Mouse (Mus musculus): ENCODE data around the gene Fam57b.
A peak's percentile ranks its signal among the peaks of the same experiment; 100 is the strongest.

The Fam57b gene

DNA sequence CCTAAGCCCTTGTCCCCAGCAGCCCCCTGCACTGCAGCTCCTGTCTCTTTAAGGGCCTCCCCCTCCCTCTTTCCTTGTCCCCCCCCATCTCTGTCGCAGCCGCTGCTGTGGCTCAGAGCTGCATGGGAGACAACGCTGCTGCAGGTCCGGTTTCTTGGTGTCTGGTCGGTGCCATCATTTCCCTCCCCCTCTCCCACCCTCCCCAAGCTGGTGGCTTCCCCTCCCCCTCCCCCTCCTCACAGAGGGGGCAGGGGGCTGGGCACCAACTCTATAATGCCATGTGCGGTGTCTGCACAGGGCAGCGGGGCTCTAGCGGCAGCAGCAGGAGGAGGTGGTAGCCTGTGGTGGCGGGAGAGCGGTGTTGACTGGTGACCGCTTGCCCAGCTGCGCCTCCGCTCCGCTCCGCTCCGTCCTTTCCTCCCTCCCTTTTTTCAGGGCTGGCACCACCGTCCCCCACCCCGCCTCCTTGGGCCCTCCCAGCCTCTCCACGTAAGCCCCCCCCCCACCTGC is 25.8 kb downstream of the Fam57b start:
- peak; percentile 36 to 67 for DNase-seq (ENCODE audit: inconsistent age in 2 of 2, low spot score in 1 of 2)

DNA sequence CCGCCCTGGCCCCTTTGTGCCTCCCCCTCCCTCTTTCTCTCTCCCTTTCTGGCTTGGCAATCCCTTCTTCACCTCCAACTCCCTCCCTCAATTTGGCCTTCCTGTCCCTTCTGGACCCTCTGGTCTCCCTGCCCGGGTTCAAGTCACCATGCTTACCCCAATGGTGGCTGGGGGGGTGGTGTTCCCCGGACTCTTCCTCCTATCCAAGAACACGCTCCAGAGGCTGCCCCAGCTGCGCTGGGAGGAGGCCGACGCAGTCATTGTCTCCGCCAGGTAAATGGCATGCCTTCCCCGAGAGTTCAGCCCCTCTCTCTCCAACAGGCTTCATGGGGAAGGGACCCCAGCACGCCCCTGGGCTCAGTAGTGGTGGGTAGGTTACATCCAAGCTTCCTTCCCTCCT is 26.5 kb downstream of the Fam57b start:
- DNase-seq (ENCODE audit: inconsistent age in 2 of 2, low spot score in 1 of 2), result peak in 1 of 2 experiments; percentile 25

DNA sequence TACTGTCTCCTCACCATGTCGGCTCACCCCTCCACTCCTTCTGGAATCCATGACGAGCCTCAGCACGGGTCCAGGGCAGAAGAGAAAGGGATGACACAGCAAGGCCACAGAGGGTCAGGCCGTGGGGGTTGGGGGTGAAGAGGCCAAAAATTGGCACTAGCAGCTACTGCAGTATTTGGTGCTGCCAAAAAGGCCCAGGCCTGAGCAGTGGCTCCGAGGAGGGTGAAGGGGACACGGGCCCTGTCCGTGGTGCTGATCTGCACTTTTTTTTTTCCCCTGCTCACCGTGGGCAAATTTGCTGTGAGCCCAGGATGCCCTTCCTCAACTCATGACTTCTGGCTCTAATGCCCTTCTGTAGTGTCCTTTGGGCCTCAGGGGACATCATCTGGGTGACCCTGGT is 27.9 kb downstream of the Fam57b start:
- peak in 1 of 2 experiments; percentile 66 for DNase-seq (ENCODE audit: inconsistent age in 2 of 2, low spot score in 1 of 2)

DNA sequence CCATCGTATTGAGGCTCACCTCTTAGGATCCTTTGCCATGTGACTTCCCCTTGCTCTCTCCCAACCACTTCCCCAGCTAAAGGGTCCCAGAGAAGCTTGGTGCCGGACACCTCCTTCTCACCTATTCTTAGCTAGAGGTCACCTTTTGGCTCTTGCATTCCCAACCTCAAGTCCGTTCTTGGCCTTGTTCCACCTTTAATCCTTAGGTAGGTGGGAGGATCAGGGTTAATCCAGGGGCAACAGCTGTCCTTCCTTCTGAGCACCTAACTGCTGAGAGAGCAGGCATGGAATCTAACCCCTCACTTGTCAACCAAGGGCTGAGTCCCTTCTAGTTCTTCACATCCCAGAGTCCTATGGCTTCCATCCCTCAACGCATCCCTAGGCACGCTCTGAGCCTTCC is 28.5 kb downstream of the Fam57b start:
- DNase-seq (ENCODE audit: inconsistent age in 2 of 2, low spot score in 1 of 2), result no peak

DNA sequence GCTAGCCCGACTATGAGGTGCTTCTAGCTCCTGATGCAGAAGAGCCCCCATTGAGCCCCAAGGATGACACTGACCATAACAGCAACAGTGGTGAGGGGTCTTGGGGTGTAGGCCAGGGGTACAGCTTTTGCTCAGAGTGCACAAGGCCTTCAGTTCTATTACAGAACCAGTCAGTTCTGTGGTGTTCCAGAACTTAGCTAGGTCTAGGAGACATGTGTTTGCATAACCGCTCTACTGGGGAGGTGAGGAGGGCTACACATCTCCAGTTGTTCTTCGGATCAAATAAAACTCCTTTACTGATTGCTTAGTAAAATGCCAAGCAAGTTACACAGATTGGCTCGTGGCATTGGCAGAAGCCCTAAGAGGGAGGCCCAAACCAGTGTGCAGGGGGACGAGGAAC is 34.1 kb downstream of the Fam57b start, which contains the start of gene 4930451I11Rik:
TSS of gene 4930451I11Rik (minus strand) at position 101 of the 400 bp plus-strand sequence.
- no peak for DNase-seq (ENCODE audit: inconsistent age in 2 of 2, low spot score in 1 of 2)

DNA sequence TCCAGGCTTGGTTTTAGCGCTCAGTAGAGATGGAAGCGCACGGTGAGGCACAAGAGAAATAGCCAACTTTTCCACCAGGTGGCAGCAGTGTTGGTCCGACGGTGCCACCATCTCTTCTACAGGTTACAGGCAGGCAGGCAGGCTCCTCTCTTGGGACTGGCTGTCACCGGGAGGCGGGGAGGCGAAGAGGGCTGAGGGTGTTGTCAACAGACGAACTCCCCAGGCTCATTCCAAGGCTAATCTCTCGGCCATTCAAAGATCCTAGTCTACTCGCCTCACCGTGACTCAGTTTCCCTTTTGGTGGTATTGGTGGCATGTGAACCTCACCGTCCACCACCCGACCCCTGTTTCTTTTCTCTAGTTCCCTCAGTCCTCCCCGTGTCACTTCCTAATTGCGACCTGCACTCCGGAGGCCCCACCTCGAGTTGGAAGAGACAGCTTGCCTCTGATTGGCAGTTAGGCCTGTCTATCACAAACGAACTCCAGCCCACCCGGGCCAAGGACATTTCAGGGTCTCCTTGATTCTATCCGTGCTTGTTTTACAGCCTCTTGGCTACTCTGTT is 34.6 kb downstream of the Fam57b start:
- DNase-seq (ENCODE audit: inconsistent age in 2 of 2, low spot score in 1 of 2), result peak; percentile 81 to 92

DNA sequence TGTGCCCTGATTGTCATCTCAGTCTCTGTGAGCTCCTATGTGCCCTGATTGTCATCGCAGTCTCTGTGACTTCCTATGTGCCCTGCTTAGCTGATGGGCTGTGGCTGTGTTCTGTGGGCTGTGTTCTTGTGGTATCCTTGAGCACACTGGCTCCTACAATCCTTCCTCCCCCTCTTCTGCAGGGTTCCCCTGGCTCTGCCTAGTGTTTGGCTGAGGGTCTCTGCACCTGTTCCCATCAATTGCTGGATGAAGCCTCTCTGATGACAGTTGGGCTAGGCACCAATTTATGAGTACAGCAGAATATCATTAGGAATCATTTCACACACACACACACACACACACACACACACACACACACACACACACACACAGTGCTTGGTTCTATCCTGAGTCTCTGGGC is 35.8 kb downstream of the Fam57b start:
- no peak for DNase-seq (ENCODE audit: inconsistent age in 2 of 2, low spot score in 1 of 2)

DNA sequence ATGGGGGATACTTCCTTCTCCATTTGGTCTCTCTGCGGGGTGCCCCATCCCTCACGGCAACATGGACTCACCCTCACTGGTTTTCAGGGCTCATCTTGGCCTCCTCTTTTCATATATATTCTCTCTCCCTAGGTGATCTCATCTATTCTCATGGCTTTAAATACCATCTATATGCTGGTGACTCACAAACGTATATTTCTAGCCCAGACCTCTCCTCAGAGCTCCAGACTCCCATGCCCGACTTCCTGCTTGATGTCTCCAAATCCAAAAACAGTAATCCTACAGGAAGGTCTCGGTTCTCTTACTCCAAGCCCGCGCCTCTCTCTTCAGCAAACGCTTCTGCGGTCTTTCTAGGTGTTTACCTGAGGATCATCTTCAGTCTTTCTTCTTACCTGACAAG is 45.8 kb downstream of the Fam57b start:
- DNase-seq (ENCODE audit: inconsistent age in 2 of 2, low spot score in 1 of 2), result no peak

DNA sequence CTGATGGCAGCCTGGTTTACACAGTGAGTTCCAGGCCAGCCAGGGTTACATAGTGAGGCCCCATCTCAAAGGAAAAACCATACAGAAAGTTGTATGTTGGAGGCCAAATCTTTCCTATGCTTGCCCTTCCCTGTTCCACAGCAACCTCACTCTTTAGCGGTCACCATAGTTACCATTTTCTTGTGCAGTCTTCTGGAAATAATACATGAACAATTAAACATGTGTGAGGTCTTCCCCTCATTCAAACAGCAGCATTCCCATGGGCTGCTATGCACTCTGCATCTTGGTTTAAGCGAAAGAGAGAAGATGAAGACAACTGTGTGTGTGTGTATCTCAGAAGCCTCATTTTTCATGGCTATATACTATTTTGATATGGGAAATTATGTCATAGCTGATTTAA is 48.0 kb downstream of the Fam57b start:
- DNase-seq (ENCODE audit: inconsistent age in 2 of 2, low spot score in 1 of 2), result no peak

DNA sequence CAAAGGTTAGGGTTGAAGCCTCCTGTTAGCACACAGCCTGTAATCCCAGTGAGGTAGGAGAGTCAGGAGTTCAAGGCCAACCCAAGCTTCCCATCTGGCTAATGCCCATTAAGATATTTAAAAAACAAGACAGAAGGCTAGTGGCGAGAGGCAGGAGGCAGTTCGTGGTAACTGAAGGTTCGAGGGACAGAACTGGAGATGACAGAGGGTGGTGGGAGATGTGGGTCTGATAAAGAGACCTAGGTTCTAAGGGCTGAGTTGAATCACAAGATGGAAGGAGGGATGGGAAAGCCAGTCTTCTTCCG is 49.6 kb downstream of the Fam57b start, which contains the start of gene Doc2a:
TSS of gene Doc2a (plus strand) at position 301 of the 305 bp plus-strand sequence.
- no peak for DNase-seq (ENCODE audit: inconsistent age in 2 of 2, low spot score in 1 of 2)

DNA sequence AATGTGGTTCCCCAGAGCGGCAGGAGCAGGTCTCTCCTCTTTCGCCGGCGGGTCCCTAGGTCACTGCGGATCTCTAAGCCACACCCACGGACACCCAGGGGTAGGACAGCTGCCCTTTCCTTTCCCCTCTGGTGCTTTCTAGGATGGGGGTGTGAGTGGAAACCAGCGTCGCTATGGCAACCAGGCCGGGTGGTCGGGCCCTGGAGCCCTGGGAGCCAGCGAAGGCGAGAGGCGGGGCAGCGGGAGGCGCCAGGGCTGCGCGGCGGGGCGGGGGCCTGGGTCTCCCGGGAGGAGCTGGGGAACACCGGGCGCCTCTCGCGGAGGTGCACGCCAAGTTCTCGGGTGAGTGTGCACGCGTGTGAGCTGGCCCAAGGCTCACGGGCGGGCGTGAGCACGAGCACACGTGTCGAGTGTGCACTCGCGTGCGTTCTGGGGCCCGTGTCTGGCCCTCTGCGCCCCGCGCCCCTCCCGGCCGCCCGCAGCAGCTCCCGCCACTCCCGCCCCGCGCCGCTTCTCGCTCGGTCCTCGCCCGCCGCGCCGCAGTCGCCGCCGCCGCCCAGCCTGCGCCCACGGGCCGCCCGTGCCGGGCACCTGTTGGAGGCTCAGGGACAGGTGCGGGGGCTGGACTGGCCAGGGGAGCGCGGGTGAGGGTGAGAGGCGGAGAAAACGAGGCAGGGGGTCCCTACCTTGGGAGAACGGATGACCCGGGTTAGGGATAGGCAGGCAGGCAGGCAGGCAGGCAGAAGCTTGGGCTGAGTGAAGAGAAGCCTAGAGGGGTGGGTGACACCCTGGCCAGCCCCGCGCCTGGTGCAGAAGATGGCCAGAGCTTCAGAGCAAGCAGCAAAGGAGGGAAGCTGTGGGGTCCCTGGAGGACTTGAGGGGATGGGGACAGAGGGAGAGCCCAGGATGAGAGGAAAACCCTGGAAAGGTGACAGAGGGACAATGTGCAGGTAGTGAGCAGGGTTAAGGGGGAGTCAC is 50.2 kb downstream of the Fam57b start:
- peak in 1 of 2 experiments; percentile 46 for DNase-seq (ENCODE audit: inconsistent age in 2 of 2, low spot score in 1 of 2)

DNA sequence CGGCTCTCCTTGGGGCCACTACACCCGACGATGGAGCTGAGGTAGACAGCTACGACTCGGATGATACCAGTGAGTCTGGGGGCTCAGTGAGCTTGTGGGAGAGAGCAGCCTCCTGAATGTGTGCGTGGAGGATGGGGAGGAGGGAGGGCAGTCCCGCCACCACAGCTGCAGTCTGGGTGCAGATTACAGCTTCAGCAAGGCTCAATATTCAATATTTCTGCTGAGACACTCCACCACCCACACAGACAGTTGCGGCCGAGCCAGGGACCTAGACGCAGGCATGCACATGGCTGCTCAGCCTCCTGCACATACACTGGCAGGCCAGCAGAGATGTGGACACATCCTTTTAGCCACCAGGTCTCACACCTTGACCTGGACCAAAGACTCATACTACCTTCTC is 51.3 kb downstream of the Fam57b start:
- DNase-seq (ENCODE audit: inconsistent age in 2 of 2, low spot score in 1 of 2), result no peak

DNA sequence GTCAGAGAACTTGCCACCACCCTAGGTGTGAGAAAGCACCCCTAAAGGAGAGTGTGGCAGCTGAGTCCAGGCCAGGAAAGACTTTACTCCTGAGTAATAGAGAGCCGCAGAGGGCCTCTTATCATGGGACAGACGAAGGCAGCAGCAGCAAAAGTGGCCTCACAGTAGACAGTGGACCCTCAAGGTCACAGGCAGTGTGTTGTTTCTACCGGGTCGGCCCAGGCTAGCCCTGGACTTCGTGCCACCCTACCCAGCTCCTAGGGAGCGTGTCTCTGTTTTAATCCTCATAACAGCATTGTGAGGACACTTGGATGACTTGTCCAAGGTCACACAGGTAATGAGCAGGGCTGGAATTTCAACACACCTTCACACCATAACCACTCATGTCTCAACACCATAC is 52.7 kb downstream of the Fam57b start:
- peak in 1 of 2 experiments; percentile 23 for DNase-seq (ENCODE audit: inconsistent age in 2 of 2, low spot score in 1 of 2)

DNA sequence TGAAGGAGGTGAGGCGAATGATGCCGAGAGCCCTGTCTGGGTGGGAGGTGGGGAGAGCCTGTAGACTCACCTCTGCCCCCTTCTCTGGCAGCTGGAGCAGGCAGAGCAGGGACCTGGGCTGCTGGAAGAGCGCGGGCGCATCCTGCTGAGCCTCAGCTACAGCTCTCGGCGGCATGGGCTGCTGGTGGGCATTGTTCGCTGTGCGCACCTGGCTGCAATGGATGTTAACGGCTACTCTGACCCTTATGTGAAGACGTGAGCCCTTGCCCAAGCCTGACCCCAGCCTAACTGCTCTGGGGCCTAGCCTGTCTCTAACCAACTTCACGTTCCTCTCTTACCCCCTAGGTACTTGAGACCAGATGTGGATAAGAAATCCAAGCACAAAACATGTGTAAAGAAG is 53.7 kb downstream of the Fam57b start:
- no peak for DNase-seq (ENCODE audit: inconsistent age in 2 of 2, low spot score in 1 of 2)

DNA sequence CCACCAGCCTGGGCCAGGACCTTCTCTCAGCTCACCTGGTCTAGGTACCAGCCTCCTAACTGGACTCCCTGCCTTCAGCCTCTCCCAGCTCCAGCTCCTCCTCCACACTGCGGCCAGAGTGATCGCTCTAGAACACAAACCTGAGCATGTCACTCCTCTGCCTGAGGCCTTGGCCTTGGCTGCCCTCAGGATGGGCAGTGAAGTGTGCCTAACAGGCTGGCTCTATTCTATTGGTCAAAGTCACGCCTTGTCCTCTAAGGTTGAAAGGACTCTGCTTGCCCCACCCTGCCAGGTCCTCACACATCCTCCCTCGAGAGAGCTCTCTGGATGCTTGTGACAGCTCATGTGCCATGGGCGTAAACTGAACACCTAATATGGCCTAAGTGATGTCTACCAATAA is 56.0 kb downstream of the Fam57b start:
- DNase-seq (ENCODE audit: inconsistent age in 2 of 2, low spot score in 1 of 2), result no peak

DNA sequence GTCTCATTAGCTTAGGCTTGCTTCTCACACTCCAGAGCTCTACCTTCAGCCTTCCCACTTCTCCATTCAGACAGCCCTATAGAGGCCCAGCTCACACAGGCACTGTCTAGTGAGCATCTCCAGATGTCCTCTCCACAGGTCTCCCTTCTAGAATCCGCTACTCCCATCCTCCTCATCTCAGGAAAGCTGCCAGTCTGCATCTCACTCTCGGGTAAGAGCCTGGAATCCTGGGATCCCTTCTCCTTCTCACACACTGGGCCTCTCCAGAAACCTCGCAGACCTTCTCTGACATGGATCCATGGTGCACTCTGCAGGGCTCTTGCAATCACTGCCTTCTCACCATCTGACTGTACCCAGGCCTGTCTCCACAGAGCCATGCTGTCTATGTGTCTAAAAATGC is 58.2 kb downstream of the Fam57b start:
- DNase-seq (ENCODE audit: inconsistent age in 2 of 2, low spot score in 1 of 2), result no peak

DNA sequence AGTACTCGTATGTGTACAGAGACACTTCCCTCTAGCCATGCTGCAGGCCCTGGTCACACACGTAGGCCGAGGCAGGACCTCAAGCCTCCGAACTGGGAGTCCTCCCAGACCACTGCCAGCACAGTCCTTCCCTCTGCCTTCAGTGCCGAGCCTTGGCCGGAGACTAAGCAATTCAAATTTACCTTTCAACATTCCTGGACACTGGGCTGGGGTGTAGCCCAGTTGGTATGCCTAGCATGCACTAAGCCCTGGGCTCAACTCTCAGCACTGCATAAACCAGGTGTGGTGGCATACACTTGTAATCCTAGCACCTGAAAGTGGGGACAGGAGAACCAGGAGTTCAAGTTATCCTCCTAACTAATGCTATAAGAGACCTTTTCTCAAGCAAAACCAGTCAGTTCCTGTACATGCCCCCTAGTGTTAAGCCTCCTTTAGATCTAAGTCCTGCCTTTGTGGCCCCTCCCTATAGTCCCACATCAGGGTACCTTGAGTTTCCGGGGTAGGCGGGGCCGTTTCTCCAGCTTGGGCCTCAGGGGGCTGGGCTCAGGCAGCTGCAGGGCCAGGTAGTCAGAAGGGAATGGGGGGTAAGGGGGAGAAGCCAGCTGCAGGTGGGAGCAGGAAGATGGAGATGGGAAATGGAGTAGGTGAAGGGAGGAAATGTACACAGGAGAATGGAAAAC is 59.4 kb downstream of the Fam57b start:
- DNase-seq (ENCODE audit: inconsistent age in 2 of 2, low spot score in 1 of 2), result no peak

DNA sequence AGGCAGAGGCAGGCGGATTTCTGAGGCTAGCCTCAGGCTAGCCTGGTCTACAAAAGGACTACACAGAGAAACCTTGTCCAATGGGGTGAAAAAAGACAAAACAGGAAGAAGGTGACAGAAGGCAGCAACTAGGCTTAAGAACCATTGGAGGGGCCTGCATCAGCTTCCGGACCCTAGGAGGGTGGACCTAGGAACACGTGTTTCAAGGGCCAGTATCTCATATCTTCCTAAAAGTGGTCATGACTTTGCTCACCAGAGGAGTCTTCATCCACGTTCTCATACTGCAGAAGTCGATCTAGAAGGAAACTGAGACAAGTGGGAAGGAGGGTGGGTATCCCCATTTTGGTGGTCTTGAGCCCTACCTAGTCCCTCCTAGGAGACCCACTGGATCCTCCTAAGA is 63.5 kb downstream of the Fam57b start:
- no peak for DNase-seq (ENCODE audit: inconsistent age in 2 of 2, low spot score in 1 of 2)

DNA sequence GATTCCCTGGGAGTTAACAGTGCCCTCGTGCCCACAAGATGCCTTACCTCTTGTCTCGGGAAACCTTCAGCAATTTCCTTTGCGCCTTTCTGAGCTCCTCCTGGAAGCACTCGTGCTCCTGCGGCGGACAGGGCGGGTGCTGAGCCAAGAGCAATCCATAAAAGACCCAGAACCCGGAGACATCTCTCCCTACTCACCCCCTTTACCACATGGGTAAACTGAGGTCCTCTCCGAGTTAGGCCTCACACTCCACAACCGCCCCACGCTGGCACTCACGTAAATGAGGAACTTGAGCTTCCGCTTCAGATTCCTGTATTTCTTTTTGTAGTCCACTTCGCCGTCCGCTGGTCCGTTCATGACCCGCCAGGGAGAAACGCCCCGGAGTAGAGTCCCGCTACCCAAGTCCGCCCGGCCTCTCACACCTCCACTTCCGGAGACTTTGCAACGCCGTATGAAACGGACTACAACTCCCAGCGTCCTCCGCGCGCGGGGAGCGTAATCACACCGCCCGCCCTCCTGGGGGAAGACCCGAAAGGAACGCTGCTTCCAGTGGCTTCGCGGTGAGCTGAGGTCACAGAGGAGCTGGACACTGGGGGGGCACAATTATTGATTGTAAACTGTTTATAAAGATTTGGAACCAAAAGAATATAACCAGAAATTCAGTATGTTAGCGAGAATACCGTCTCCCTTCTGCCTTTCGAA is 64.1 kb downstream of the Fam57b start, which contains the start of gene Hirip3:
TSS of gene Hirip3 (plus strand) at position 544 of the 702 bp plus-strand sequence.
- DNase-seq (ENCODE audit: inconsistent age in 2 of 2, low spot score in 1 of 2), result peak; percentile 95 to 99

DNA sequence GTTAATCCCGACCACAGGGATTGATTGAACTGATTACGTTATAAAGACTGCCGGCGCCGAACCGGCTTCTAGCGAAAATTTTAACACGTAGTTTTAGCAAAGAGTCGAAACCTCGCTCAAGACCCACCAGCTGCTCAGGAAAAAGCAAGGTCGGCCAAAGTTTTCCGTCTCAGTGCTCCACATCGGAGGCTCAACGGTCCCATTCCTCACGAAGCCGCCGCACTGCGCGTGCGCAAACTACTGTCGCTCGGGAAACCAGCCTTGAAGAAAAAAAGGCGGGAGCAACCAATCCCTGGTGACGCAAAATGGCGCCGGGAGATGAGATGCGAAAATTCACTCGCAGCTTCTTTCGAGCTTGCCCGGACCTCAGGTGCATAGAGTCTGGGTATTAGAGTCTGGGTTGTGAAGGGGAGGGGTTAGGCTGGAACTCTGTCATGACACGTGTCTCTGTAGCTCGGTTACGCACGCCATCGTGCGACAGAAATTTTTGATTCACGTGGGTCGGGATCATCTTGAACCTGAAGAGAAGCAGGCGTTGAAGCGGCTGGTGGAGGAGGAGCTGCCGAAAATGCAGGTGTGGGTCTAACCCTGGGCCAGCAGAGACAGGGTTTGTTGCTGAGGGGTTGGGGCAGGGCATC is 64.8 kb downstream of the Fam57b start, which contains the start of gene Ino80e:
TSS of gene Ino80e (minus strand) at position 231 of the 638 bp plus-strand sequence.
- DNase-seq (ENCODE audit: inconsistent age in 2 of 2, low spot score in 1 of 2), result peak; percentile 94 to 98

Measured in adrenal gland, adult (tissue).